Mouse (Mus musculus): ENCODE data around the gene Slc4a8. TPM values are rescaled to one million over a fixed set of nuclear protein-coding genes. Genes with fewer than 3 reads are reported as not detected.

The Slc4a8 gene
- polyA plus RNA-seq, 1 experiment from 2014 or later, result 2.2 TPM

DNA sequence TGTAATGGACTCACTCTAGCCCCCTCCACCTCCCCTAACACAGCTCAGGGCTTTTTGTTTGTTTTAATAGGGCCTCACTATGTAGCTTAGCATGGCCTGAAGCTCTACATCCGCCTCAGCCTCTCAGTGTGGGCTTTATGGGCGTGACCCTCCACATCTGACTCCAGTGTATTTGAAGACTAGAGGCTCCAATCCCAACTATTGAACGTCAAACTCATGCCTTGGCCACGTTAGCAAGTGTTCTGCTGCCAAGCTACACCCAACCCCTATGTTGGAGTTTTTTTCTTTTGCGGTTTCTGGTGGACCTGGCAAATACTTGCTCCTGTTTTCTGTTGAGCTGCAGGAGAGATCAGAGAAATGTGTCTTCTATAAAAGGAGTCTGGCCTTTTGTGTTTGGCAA is 8.5 kb upstream of the Slc4a8 start:
- ATAC-seq (ENCODE audit: low FRiP score, low TSS enrichment), result peak; percentile 41; the same call in 1 of the 2 replicates
- H3K4me1 ChIP-seq (replicated peaks; ENCODE audit: control insufficient read depth, insufficient read depth), result no peaks in the 10 kb centered on the region
- H3K36me3 ChIP-seq (ENCODE audit: control insufficient read depth, insufficient read depth, low read length), result no peaks in the 10 kb centered on the region
- H3K27ac ChIP-seq (replicated peaks), result no peak overlapping the region
- 51% methylated on average over 5 of the region's 5 CpGs for WGBS
- no peaks in the 10 kb centered on the region for H3K9me3 ChIP-seq (ENCODE audit: control insufficient read depth, low read length)
- no peak overlapping the region for H3K4me3 ChIP-seq (ENCODE audit: low read depth, low read length)
- H3K27me3 ChIP-seq (ENCODE audit: control insufficient read depth, insufficient read depth, low read length), result no peaks in the 10 kb centered on the region
- H3K9ac ChIP-seq (ENCODE audit: low read length), result no peak overlapping the region
- TF ChIP-seq CTCF (IDR thresholded peaks at IDR 0.05; ENCODE audit: low read depth) (no peak), EP300 (optimal IDR thresholded peaks at IDR 0.05) (no peak)
- no peak overlapping the region for H3K4me2 ChIP-seq (replicated peaks; ENCODE audit: low read depth)
- DNase-seq (ENCODE audit: low spot score), result peak; percentile 52

DNA sequence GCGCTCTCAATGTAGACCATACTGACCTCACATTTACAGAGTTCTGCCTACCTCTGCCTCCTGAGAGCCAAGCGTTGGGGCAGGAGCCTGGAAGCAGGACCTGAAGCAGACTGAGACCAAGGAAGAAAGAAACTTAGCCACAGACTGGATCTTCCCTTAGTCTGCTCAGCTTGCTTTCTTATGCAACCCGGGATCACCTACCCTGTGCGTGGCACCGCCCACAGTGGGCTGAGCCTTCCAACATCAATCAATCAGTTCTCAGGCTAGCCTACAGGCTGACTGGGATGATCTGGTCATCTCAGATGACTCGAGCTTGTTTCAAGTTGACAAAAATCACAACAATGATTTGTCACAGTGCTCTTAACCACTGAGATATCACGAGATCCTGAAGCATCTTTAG is 7.5 kb upstream of the Slc4a8 start:
- DNase-seq (ENCODE audit: low spot score) (no peak), ATAC-seq (ENCODE audit: low FRiP score, low TSS enrichment) (no peak)
- no peak overlapping the region for H3K9ac ChIP-seq (ENCODE audit: low read length)
- TF ChIP-seq EP300 (optimal IDR thresholded peaks at IDR 0.05) (no peak), CTCF (IDR thresholded peaks at IDR 0.05; ENCODE audit: low read depth) (no peak)
- no peak overlapping the region for H3K4me2 ChIP-seq (replicated peaks; ENCODE audit: low read depth)
- H3K4me3 ChIP-seq (ENCODE audit: low read depth, low read length), result no peak overlapping the region
- H3K36me3 ChIP-seq (ENCODE audit: control insufficient read depth, insufficient read depth, low read length), result no peaks in the 10 kb centered on the region
- WGBS, result 54% methylated on average over 7 of the region's 7 CpGs
- H3K27me3 ChIP-seq (ENCODE audit: control insufficient read depth, insufficient read depth, low read length), result no peaks in the 10 kb centered on the region
- no peaks in the 10 kb centered on the region for H3K9me3 ChIP-seq (ENCODE audit: control insufficient read depth, low read length)
- H3K4me1 ChIP-seq (replicated peaks; ENCODE audit: control insufficient read depth, insufficient read depth), result no peaks in the 10 kb centered on the region
- no peak overlapping the region for H3K27ac ChIP-seq (replicated peaks)

DNA sequence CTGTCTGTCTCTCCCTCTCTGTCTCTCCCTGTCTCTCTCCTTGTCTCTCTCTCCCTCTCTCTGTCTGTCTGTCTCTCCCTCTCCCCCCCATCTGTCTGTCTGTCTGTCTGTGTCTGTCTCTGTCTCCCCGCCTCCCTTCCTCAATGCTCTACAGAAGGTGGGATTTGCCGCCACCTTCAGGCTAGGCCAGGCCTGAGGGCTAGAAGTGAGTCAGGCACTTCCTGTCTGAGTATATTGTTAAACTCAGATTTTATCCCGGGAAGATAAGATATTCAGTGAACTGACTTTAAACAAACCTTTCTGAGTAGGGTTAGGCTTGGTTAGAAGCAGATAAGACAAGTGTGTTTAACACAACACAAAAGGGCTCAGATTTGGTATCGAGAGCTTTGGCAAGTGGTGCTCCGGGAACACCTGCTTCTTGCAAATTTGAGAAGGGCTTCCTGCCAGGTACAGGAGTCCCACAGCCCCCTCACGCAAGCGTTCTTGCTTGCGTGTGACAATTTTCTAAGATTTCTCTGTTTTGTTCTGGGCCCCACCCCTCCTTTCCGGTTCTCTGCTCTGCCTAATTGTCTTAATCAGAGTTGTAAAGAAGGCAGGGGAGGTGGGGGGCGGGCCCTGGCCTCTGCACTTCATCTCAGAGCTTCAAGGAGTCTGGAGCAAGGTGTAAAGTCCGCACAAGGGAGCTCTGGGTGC is 6.6 kb upstream of the Slc4a8 start:
- peak; percentile 41 for ATAC-seq (ENCODE audit: low FRiP score, low TSS enrichment)
- H3K4me1 ChIP-seq (replicated peaks; ENCODE audit: control insufficient read depth, insufficient read depth), result no peaks in the 10 kb centered on the region
- H3K27me3 ChIP-seq (ENCODE audit: control insufficient read depth, insufficient read depth, low read length), result no peaks in the 10 kb centered on the region
- DNase-seq (ENCODE audit: low spot score), result peak; percentile 73
- WGBS, result 10% methylated on average over 11 of the region's 11 CpGs
- H3K9ac ChIP-seq (ENCODE audit: low read length), result no peak overlapping the region
- 0 out of 2 replicates have a peak overlapping the region, but pooled peaks have one; percentile 6 for H3K4me2 ChIP-seq (replicated peaks; ENCODE audit: low read depth)
- TF ChIP-seq EP300 (optimal IDR thresholded peaks at IDR 0.05), result no peak
- TF ChIP-seq CTCF (IDR thresholded peaks at IDR 0.05; ENCODE audit: low read depth), result peak; percentile 78
- H3K4me3 ChIP-seq (ENCODE audit: low read depth, low read length), result no peak overlapping the region
- H3K27ac ChIP-seq (replicated peaks), result no peak overlapping the region; the same call in 1 of the 2 replicates
- no peaks in the 10 kb centered on the region for H3K36me3 ChIP-seq (ENCODE audit: control insufficient read depth, insufficient read depth, low read length)
- no peaks in the 10 kb centered on the region for H3K9me3 ChIP-seq (ENCODE audit: control insufficient read depth, low read length)

DNA sequence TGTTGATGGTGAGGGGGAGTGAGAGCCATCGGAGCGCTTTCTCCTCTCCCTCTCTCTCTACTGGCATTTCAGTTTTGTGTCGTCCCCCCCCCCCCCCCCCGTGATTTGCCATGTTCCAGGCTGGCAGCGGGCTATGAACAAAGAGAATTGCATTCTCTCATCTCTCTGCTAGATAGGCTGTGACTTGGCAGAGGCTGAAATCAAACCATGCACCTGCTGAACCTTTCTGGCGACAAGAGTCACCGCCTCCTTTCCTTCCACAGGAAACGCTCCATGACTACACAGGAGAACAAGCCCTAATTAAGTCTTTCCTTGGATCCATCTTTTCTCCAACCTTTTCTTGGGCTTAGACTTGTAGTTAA is 6.1 kb upstream of the Slc4a8 start:
- Histone ChIP-seq H3K9ac (ENCODE audit: low read length) (no peak overlapping the region), H3K4me3 (ENCODE audit: low read depth, low read length) (no peak overlapping the region), H3K9me3 (ENCODE audit: control insufficient read depth, low read length) (no peaks in the 10 kb centered on the region), H3K4me1 (replicated peaks; ENCODE audit: control insufficient read depth, insufficient read depth) (no peaks in the 10 kb centered on the region), H3K4me2 (replicated peaks; ENCODE audit: low read depth) (0 out of 2 replicates have a peak overlapping the region, but pooled peaks have one; percentile 6), H3K27ac (replicated peaks) (no peak overlapping the region; the same call in 1 of the 2 replicates), H3K27me3 (ENCODE audit: control insufficient read depth, insufficient read depth, low read length) (no peaks in the 10 kb centered on the region), H3K36me3 (ENCODE audit: control insufficient read depth, insufficient read depth, low read length) (no peaks in the 10 kb centered on the region)
- ATAC-seq (ENCODE audit: low FRiP score, low TSS enrichment), result no peak
- no peak for TF ChIP-seq CTCF (IDR thresholded peaks at IDR 0.05; ENCODE audit: low read depth)
- no peak for TF ChIP-seq EP300 (optimal IDR thresholded peaks at IDR 0.05)
- no peak for DNase-seq (ENCODE audit: low spot score)
- 37% methylated on average over 6 of the region's 8 CpGs for WGBS

DNA sequence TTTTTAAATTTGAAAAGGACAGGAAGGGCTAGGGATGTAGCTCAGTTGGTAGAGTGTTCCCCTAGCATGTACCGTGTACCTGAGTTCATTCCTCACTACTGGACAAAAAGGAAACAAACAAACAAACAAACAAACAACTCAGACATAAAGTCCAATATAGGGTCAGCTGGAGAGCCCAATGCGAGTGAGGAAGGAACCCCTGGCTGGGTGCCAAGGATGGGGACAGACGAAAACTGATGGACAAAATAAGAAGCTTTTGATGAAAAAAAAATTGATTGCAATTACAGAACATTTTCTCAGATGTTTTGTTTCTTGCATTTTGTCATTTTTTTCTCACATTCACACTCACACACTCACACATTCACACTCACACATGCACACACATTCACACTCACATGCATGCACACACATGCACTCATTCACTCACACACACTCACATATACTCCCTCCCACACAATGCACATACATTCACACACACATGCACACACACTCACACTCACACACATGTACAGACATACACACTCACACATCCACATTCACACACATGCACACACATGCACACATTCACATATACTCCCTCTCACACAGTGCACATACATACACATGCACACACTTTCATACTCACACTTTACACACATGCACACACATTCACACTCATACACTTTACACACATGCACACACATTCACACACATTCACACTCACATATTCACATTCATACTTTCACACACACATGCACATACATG is 5.5 kb upstream of the Slc4a8 start:
- no peak for ATAC-seq (ENCODE audit: low FRiP score, low TSS enrichment)
- WGBS, result 48% methylated on average over 3 of the region's 3 CpGs
- no peak overlapping the region for H3K4me3 ChIP-seq (ENCODE audit: low read depth, low read length)
- no peak overlapping the region for H3K27ac ChIP-seq (replicated peaks)
- no peak for TF ChIP-seq EP300 (optimal IDR thresholded peaks at IDR 0.05)
- TF ChIP-seq CTCF (IDR thresholded peaks at IDR 0.05; ENCODE audit: low read depth), result no peak
- no peak overlapping the region for H3K4me2 ChIP-seq (replicated peaks; ENCODE audit: low read depth)
- H3K27me3 ChIP-seq (ENCODE audit: control insufficient read depth, insufficient read depth, low read length), result no peaks in the 10 kb centered on the region
- no peaks in the 10 kb centered on the region for H3K36me3 ChIP-seq (ENCODE audit: control insufficient read depth, insufficient read depth, low read length)
- H3K9me3 ChIP-seq (ENCODE audit: control insufficient read depth, low read length), result no peaks in the 10 kb centered on the region
- no peaks in the 10 kb centered on the region for H3K4me1 ChIP-seq (replicated peaks; ENCODE audit: control insufficient read depth, insufficient read depth)
- H3K9ac ChIP-seq (ENCODE audit: low read length), result no peak overlapping the region
- DNase-seq (ENCODE audit: low spot score), result no peak

DNA sequence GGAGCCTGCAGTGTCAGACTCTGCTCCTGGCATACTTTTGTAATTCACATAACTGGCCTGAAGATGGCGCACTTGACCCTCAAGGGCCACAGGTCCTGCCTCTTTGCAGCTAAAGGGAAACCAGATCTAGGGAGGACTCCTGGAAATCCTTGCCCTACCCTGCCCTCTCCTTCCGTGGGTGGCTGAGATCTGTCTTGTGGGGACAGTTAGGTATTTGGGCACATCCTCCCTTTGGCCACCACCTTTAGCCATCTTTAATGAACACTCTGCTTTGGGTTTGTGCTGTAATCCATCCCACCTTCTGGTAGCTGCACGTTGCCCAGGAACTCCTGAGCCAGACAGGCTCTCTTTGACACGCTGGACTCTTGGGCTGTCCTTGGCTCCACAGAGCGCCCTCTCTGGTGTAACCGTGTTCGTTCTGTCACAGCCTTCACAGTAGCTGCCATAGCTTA is 4.0 kb upstream of the Slc4a8 start:
- Histone ChIP-seq H3K27me3 (ENCODE audit: control insufficient read depth, insufficient read depth, low read length) (no peaks in the 10 kb centered on the region), H3K27ac (replicated peaks) (no peak overlapping the region), H3K36me3 (ENCODE audit: control insufficient read depth, insufficient read depth, low read length) (no peaks in the 10 kb centered on the region), H3K4me2 (replicated peaks; ENCODE audit: low read depth) (peak overlapping the region; percentile 17; the same call in 1 of the 2 replicates), H3K4me1 (replicated peaks; ENCODE audit: control insufficient read depth, insufficient read depth) (no peaks in the 10 kb centered on the region), H3K9ac (ENCODE audit: low read length) (no peak overlapping the region), H3K4me3 (ENCODE audit: low read depth, low read length) (no peak overlapping the region), H3K9me3 (ENCODE audit: control insufficient read depth, low read length) (no peaks in the 10 kb centered on the region)
- DNase-seq (ENCODE audit: low spot score) (peak; percentile 81), ATAC-seq (ENCODE audit: low FRiP score, low TSS enrichment) (peak; percentile 34)
- WGBS, result 3% methylated on average over 7 of the region's 7 CpGs
- TF ChIP-seq EP300 (optimal IDR thresholded peaks at IDR 0.05) (no peak), CTCF (IDR thresholded peaks at IDR 0.05; ENCODE audit: low read depth) (peak; percentile 93)
